Mouse (Mus musculus) ES-E14 (cell line): ENCODE data around the gene Tanc2.

Source experiments
- MAFK ChIP-seq: IDR thresholded peaks from 2 replicates; pipeline ENCODE4 v1.6.1; 2014; ENCODE audit warnings: mild to moderate bottlenecking, low read depth, low read length, inconsistent platforms; ENCODE audit not compliant: insufficient read depth
- ZNF384 ChIP-seq: IDR thresholded peaks from 2 replicates; pipeline ENCODE4 v1.6.1; 2012; ENCODE audit warnings: low read depth, low read length, inconsistent platforms

DNA sequence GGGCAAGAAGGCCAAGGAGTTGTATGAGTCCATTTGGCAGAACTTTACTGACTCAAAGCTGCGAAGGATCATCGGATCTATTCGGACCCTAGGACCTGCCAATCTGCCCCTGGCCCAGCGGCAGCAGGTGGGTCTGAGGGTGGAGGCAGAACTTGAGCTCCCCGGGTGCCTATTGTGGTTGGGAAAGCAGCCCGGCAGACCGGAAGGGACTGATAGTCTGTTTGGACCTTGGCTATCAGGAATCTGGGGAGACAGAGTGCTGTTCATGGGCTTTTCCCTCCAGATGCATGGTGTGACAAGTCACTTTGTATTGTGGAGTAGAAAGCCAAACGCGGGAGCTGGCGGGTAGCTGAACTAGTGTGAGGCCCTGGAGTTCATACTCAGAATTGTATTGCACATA lies 379.2 kb downstream of the Tanc2 start:
- TF ChIP-seq ZNF384 (no peak), MAFK (no peak)
